Mouse (Mus musculus) neural tube, embryonic 10.5 days (tissue): ENCODE results near the gene Adam11.

Source experiments
- DNase-seq: peaks from one replicate; pipeline ENCODE4 v3.0.0-alpha.2; 2017; ENCODE audit warnings: low spot score; ENCODE audit errors: extremely low spot score

Gene Adam11

DNA sequence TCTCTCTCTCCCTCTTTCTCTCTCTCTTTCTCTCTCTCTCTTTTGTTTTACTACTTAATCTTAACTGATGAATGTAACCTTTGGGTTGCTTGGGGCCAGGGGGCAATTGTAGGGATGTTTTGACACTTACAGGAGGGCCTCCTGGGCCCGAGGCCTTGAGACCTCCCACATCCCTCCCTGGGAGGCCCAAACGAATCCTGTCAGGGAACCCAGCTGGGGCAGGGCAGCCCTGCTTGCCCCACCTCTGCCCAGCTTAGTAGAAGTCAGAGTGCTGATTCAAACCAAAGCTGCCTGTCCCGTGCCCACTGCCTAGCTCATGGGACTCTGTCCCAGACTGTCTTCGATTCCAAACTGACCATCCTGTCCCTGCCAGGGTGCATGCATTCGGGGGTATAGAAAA is 17.4 kb downstream of the Adam11 start:
- DNase-seq, result no peak

DNA sequence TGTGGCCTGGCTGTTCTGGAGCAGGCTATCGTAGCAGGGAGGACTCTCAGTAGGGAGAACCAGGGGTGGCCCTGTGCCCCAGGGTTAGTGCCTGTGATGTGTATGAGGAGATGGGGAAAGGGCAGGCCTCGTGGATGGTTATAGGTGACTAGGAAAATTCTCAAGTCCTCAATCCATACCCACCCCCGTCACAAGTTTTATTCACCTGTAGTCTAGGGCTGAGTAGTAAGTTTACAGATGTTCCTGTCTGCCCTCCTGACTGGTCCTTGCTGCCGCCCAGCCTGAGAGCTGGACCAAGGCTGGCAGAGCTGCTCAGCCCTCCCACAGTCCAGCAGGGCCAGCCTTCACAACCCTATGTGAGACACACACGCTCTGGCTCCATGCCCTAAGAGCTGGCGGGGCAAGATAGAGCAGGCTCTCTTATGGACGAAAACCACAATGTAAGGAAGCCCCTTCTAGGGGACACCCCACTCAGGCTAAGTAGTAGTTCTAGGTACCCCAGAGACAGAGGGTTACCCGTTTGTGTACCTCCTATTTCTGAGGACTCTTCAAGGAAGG is 17.9 kb downstream of the Adam11 start:
- DNase-seq, result no peak

DNA sequence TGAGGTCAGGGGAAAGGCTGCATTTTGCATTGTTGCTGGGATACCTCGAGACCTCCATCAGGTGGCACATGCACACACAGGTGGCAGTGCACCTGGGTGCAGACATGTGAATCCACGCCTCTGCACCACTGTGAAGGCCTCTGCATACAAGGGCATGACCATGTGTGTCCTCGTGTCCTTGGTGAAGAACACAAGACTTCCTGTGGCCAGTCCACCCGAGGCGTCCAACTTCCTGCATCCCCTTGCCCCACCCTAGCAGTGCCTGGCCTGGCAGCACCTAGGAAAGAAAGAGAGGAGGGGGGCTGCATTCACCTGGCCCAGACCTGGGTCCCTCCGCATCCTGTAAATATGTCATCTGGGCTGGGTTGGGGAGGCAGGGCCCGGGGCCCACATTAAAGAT is 18.6 kb downstream of the Adam11 start:
- DNase-seq, result no peak

DNA sequence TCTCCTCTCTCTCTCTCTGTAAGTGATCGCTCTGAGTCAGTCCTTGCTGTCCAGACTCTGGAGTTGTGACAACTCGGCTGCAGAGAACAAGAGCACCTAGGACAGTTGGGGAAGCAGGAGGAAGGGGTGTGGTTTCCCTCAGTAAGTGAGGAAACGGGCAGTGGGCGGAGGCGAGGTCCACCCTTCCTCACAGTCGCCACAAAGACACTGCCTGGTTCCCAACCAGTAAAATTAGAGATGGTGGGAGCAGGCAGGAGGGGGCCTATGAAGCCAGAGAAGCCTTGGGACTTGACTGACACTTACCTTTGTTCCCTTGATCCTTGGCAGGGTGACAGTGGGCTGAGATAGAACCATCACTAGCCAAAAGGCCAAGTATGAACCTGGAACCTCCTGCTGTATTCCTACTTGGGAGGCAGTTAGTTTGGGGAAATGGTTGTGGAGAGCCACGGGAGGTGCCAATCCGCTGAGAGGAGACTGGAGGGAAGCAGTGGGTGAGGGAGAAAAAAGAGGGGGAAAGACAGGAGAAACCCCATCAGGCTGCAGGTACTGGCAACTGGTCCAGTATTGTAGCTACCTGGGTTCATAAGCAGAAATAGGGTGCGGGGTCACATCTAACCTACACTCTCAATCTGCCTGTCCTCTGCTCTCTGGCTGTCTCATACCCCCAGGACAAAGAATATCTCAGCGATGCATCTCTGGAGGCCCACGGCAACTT is 19.2 kb downstream of the Adam11 start:
- no peak for DNase-seq

DNA sequence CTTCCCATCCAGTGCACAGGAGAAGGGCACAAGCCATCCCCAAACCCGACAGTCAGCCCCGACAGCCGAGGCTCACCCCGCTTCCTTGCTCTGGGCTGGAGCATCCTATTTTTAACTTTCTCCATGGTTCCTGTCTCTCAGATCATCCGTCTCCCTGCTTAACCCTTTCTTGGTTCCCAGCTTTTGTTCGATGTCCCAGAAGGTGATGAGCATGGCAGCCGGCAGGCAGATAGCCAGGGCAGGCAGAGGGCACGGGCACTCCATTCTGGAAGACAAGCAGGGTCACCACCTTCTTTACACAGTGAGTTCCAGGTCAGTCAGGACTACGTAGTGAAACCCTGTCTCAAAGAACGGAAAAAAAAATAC is 19.7 kb downstream of the Adam11 start:
- DNase-seq, result no peak

DNA sequence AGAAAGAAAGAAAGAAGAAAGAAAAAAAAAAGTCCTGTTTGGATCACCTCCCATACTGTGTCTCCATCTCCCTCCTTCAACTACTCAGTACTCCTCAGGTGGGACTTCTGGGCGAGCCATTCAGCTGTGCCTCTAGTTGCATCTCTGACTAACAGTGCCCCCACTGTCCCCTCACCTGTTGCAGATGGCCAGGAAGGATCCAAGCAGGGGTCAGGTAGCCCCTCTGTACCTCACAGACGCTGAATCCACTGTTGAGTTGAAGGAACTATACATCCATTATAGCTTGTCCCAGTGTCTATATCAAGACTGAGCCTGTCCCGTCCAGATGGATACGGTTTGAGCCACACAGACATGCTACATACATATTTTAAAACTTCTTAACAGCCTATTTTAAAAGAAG is 20.3 kb downstream of the Adam11 start:
- DNase-seq, result no peak

DNA sequence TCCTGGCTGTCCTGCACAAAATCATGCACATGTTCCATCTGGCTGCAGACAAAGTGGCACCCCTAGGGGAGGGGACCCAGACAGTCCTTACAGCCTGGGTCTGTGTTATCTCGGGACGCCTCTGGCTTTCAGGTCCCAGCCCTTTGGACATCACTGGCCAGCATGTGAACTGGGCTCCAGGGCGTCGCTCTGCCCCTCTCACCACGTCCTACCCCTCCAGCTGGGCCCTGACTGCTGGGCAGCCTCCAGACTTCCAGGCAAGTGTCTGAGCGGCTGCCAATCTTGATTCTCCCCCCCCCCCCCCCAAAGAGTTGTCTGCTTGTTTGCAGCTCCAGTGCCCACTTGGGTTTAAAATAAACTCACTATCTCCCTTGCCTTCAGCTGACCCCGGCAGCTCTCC is 22.2 kb downstream of the Adam11 start:
- DNase-seq, result no peak

DNA sequence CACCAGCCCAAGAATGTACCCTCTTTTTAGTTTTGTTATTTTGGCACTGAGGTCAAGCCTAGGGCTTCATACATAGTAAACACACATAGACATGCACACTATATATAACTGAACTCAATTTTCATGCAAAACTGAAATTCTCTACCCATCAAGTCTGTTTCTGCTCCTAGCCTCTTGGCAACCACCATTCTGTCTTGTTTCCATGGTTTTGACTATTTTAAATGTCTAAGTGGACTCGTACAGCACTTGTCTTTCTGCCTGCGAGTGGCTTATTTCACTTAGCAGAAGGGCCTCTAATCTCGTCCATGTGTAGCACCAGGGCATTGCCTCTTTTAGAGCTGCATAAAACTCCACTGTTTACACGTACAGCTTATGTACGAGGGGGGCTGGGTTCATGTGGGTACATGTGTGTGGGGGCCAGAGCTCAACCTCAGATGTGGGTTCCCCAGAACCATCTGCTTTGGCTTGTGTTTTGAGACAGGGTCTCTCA is 26.5 kb downstream of the Adam11 start:
- no peak for DNase-seq

DNA sequence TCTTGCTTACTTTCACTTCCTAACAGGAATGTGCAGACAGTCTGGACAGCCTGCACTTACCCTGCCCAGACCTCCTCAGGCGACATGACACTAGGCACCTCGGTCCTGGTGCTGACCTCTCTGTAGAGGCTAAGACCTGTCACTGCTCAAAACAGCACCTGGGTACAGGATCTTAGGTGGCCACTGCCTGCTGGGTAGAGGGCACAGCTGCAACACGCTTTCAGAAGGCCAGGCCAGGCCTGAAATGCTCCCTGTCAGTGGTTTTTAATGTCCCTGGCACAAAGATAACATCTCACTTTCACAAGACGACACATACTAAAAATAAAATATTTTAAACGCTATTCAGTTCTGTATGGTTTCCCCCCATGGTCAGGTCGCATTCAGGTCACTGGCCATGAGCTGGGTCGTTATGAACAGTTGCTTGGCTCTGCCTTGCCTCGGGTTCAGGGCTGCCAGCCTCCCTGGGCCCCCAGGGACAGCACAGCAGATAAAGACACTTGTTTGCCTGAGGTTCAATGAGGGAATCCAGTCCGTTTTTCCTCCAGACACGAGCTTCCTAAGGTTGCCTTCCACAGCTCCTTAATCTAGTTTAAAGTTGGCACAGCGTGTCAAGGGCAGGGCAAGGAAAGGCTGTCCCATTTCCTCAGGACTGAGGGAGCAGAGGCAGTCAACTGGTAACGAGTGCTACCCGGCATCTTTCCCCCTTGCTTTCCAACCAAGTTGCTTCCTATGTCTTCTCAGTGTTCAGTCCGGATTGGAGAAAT is 30.6 kb downstream of the Adam11 start:
- no peak for DNase-seq

DNA sequence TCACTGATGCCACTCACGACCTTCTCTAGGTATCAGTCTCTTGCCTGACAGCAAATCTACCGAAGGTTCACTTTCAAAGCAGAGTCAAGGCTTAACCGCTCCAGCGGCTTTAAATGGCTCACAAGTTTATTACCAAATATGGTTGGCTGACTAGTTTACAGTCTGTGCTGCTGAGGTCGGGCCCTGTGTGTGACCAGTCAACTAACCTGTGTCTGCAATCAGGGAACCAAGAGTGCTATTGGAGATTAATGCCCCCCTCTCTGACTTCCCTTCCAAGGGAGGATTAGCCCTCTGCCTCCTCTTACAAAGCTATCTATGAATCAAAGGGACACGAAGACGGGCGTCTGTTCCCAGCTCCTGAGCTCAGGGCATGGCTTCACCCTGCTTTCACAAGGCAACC is 32.9 kb downstream of the Adam11 start:
- no peak for DNase-seq

DNA sequence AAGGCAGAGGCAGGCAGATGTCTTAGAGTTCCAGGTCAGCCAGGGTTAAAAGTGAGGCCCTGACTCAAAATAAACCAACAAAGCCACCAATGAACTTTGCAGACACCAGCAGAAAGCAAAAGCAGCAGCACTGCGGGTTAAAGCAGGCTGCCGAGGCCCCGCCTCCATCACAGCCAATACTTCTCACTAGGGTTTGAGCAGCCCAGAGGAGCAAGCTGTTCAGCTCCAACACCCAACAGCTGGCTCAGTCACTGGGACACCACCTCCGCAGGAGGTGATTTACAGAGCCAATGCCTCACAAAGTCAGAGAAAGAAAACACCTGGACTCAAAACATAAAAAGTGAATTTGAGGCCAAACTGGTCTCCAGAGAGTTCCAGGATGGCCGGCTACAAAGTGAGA is 42.2 kb downstream of the Adam11 start:
- DNase-seq, result no peak

DNA sequence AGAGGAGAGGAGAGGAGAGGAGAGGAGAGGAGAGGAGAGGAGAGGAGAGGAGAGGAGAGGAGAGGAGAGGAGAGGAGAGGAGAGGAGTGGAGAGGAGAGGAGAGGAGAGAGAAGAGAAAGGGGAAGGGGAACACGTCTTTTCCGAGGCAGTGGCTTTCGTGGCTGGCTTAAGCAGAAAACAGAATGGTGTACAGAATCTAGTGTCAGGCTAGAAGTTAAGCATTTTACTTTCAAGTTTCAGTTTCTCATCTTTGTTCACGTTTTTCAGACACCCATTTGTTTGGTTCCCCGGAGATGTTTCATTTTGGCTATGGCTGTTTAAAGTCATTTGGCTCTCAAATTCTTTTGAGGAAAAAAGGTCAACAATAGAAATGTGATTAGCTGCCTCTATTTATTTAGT is 47.0 kb downstream of the Adam11 start:
- no peak for DNase-seq

DNA sequence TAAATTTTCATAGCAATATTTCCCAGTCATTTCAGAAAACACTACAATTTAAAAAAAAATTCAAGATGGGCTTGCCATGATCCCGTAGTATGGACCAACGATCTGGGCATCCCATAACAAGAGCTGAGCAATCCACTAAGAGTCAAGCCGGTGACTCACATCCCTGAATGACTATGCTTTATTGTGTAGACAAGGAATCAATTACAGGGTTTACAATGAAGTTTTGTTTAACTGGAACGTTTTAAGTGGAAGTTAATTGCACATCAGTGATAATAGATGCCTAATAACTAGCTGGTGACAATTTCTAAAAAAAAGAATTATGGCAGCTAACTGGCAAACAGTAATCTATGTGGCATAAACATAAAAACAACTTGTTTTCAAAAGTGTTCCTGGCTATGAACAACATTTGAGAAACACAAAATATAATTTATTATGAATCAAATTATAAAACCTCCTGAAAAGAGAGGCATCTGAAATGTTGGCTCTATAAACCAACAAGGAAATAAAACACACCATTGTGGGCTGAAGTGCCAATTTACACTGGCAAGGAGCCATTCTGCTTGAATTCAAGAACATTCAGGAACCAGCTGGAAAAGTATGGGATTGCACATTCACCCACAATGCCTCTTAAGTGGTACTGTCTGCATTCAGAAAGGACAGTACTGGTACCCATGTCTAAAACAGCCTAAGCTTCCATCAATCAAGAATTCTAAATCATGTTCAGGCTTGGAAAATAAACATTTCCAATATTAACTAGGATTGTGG is 49.7 kb downstream of the Adam11 start:
- no peak for DNase-seq

DNA sequence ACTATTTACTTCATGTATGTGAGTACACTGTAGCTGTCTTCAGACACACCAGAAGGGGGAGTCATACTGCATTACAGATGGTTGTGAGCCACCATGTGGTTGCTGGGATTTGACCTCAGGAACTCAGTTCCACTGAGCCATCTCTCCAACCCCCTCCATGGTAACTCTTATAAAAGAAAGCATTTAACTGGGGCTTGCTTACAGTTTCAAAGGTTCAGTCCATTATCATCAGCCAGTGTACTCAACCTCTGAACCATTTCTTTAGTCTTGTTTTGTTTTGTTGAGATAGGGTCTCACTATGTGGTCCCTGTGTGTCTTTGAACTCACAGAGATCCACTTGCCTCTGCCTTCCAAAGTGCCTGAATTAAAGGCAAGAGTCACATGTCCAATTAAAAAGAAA is 53.6 kb downstream of the Adam11 start:
- DNase-seq, result no peak

DNA sequence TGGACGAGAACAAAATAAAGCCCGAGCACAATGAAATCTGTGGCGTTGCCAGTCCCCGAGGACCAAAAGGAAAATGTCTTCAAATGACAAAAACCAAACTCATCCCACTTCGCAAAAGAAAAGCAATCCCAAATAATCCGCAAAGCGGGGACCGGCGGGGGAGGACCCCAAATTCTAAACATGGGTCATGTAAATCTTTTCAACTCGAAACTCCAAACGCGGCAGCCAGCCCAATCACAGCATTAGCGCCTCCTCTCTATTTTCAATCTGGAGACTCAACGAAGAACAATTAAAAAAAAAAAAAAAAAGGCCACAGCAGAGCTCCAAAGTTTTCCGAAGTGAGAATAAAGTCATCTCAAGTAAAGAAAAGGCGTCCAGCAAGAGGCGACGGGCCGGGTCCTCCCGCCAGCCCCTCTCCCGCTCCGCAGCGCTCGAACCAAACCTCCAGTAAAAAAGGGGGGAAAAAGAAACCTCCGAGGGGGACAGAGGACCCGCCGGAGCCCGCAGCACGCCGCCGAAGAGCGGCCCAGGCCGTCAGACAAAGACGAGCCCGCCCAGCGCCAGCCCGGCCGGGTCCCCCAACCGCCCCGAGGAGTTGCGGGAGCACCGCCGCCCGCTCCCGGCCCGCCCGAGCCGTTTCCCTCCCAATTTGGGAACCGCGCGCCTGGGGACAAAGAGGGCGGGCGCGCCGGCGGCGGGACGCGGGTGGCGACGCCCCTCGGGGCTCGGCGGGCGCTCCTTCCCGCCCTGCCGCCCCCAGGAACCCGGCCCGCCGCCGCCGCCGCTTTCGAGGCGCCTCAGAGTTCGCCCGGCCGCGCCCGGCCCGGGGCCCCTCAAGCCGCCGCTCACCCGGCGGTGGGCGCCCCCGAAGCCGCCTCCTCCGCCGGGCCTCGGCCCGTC is 57.1 kb downstream of the Adam11 start:
- DNase-seq, result peak; percentile 68

DNA sequence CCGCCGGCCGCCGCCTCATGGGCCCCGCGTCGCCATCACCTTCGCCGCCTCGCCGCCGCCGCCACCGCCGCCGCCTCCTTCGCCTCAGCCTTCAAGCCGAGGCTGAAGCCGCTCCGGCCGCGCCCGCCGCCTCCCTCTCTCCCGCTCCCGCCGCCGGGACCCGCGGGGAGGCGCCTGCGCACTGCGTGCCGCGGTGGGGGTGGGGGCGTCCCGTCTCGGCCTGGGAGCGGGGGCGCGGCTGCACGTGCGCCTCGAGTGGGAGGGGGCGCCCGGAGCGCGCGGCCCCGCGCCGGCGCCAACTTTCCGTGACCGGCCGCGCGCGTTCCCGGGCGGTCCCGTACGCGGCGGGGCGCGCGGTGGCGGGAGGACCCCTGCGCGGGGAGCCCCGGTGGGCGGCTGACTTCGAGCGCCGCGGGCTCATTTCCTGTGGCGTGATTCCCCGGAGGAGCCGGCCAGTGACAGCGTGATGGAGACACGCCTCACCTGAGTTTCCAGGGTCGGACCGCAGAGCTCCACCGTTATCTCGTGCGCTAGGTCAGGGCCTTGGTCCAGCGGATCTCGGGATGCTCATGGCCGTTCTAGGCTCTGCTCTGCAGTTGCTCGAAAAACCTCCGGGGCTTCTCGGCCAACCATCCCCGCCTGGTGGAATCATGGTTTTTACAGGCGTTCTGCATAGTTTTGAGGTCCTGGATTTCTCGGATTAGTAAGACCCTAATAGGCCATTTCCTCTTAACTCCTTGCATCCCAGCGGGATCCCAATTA is 58.0 kb downstream of the Adam11 start, which contains the start of gene Gjc1:
Gjc1 (minus strand) TSS at position 680 of the 762 bp plus-strand sequence.
- peak; percentile 79 for DNase-seq

DNA sequence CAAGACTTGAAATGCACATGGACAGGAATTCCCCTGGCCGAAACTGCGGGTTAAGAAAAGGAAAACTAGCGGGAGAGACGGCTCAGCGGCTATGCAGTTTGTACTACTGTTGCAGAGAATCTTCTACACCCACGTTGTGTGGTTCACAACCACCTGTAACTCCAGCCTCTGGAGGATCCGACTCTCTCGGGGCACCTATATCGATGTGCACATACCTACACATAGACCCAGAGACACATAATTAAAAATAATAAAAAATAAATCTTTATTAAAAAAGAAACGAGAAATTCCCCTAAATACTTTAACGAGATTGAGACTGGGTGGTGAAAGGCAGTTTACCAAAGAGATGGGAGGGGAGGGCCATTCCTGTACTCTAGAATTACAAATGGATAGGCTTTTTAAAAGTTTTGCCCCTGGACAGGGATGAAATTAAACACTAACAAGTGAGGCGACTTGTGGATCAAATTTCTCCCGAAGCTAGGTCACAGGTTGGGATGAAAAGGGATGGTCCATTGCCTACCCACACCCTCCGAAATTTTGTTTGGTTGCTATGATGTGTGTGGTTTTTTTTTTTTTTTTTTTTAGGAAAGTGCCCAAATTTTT is 58.6 kb downstream of the Adam11 start:
- DNase-seq, result no peak

DNA sequence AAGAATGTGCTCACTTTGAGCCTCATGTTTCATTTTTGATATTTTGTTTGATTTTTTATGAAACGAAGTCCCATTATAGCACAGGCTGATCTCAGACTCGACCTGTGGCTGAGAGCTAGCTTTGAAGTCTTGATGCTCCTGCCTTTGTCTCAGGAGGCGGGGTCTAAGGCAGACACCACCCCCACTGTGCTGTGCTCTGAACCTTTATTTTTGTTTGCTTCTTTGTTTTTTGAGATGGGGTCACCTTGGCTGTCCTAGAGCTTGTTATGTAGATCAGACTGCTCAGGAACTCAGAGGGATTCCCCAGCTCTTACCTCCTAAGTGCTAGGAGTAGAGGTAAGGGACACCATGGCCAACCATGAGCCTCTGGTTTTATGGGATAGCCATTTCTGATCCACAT is 59.2 kb downstream of the Adam11 start:
- DNase-seq, result no peak

DNA sequence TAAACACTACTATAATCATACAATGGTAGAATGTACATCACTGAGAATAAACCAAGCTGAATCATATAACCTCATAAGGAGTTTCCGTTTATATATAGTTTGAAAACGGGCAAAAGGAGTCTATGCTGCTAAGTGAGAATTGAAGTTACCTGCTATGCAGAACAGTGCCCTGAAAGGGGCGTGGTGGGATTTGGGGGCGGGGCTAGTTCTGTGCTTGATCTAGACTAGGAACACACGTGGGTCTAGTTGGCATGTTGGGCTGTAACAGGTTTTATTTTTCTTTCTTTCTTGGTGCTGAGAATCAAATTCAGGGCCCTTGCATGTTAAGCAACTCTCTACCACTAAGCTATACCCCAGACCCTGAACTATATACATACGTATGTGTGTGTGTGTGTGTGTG is 60.0 kb downstream of the Adam11 start:
- DNase-seq, result no peak

DNA sequence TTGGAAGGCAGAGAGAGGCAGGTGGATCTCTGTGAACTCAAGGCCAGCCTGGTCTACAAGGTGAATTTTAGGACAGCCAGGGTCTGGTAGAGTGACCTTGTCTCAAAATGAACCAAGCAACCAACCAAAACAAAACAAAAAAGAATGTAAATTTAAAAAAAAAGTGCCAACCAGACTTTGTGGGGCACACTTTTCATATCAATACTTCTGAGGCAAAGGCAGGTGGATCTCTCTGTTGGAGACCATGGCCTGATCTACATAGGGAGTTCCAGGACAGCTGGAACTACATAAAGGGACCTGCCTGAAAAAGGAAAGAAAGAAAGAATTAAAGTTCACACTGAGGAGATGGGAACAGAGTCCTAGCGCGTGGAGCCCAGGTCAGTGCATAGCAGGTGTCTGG is 65.2 kb downstream of the Adam11 start:
- no peak for DNase-seq
